Mouse (Mus musculus) brown adipose tissue, adult 24 weeks (tissue): ENCODE results near the gene Gm9936. TPM values are rescaled to one million over a fixed set of nuclear protein-coding genes. Genes with fewer than 3 reads are reported as not detected.
"Not testable (repeated sequence)": the region's sequence is repeated elsewhere in the genome, so short reads cannot be mapped to it uniquely, and the experiment has no call there.

ENCODE experiments used
- H3K27ac ChIP-seq: fragments of 200-500 bp; replicated peaks from 2 replicates; pipeline ENCODE4 v1.5.1; 2012; ENCODE audit warnings: low read depth, mild to moderate bottlenecking, low read length
- H3K4me1 ChIP-seq: fragments of 200-500 bp; 2 replicates; pipeline ENCODE4 v1.6.1; 2012; ENCODE audit warnings: low read length, mixed read lengths; ENCODE audit not compliant: control insufficient read depth, insufficient read depth, insufficient read length
- H3K4me3 ChIP-seq: fragments of 200-500 bp; 2 replicates; pipeline ENCODE4 v1.5.1; 2012; ENCODE audit warnings: low read depth, mild to moderate bottlenecking, low read length, moderate library complexity; ENCODE audit not compliant: insufficient read depth
- polyA plus RNA-seq: library from polyadenylated mRNA; stranded (reverse); fragments of >200 nt; gene quantifications from 2 replicates; pipeline ENCODE4 v1.2.4, GENCODE M21; 2012; ENCODE audit not compliant: missing spikeins, insufficient read depth, insufficient read length

Gene Gm9936
- not detected in 2 replicates for polyA plus RNA-seq

DNA sequence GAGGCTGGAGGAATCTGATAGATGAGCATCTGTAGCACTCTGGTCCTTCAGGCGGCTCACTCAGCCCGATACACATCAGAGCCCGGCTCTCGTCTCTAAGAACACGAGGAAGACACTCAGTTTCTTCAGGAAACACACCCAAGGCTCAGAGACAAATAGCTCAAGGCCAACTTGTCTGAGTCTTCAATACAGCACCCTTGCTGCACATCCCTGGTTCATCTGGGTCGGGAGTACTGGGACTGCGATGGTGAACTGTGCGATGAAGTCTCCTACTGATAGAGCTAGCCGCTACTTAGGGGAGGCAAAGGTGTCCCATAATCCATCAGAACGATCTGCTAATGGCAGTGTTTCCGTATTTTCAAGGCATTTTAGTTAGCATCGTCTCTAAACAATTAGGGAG, at the start of gene Gm9936:
Gene Gm9936, minus strand, starts transcription at position 101 of the 400 bp plus-strand sequence.
- no peak within 1 kb of the TSS for H3K4me3 ChIP-seq
- 0 out of 2 replicates have a peak, but pooled peaks cover 5% of the 10 kb centered on the region for H3K4me1 ChIP-seq
- no peak within 1 kb of the TSS for H3K27ac ChIP-seq

DNA sequence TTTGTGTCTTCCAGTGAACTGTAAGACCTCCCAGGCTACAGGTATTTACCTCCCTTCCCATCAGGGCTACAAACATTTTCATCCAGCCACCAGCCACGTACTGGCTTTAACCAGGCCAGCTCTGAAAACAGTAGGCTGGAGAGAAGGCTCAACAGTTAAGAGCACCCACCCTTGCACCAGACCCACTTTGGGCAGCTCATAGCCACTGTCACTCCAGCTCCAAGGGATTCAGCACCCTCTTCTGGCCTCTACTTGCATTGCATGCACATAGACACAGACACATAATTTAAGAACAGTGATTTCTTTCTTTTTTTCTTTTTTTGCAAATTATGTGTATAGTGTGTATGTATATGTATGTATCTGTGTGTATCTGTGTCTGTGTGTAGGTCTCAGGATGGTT, 43.9 kb upstream of the Gm9936 start:
- no peak overlapping the region for H3K4me3 ChIP-seq
- no peaks in the 10 kb centered on the region for H3K4me1 ChIP-seq
- H3K27ac ChIP-seq = no peak overlapping the region

DNA sequence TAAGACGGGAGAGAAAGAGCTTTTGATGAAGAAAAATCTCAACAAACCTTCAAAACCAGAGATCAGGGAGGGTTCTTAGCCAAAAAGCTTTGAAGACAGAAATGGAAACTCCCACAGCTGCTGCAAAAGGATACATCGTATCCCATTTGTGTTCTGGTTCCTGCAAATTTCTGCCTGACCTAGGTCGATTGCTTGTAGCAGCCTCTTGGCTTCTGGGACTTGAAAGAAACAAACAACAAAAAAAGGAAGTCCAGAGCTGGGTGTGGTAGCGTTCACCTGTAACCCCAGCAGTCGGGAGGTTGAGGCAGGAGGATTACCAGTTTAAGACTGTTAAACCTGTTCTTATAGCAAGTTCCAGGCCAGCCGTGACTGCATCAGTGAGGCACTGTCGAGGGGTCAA, 40.4 kb upstream of the Gm9936 start:
- Histone ChIP-seq H3K4me3 (peak overlapping the region; percentile 29), H3K4me1 (0 out of 2 replicates have a peak, but pooled peaks cover 2% of the 10 kb centered on the region), H3K27ac (no peak overlapping the region; the same call in 1 of the 2 replicates)

DNA sequence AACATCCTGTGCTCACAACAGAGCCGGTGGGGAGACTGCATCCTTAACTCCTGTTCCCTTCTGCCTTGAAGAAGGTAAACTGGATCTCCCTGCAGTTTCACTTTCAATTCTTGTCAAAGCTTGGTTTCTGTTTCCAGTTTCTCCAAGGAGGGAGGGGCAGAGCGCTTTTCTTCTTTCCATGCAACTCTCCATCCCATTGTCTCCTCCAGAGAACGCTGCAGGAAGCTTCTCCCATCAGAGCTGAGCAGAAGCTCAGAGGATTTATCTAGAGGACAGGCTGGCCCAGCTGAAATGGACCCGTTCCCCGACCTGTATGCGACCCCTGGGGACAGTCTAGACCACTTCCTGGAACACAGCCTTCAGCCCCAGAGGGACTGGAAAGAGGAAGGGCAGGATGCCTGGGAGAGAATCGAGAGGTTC, 38.9 kb upstream of the Gm9936 start:
- Histone ChIP-seq H3K27ac (peak overlapping the region; percentile 90), H3K4me1 (0 out of 2 replicates have a peak, but pooled peaks cover 2% of the 10 kb centered on the region), H3K4me3 (peak overlapping the region; percentile 70)

DNA sequence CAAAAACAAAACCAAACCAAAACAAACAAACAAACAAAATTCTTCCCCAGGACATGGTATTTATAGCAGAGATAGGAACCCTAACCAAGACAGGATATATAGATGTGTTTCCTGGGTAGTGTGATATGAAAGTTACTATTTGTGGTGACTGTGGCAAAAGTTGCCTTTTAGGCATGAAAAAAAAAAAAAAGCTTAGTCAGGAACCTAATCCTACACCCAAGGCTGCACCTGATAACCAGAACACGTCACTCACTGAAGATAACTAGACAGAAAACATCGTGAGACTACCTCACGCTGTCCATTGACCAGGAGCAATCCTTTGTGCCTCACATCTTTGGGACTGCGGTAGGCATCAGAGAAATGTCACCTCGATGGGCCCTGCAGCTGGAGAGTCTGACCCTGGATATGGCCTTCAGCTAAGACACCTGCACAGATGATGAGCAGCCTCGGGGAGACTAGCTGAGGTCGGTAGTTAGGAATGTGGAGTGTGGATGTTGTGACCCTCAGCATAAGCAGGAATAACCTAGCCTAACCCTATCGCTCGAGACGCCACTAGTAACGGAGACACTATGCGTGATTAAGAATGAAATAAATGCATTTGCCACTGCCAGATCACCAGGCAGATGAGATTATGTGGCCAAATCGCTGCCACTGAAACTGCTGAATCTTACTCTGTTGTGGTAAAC, 38.3 kb upstream of the Gm9936 start, which contains the start of gene Oasl2:
Gene Oasl2, plus strand, starts transcription at position 249 of the 686 bp plus-strand sequence.
- H3K4me3 ChIP-seq = peak within 1 kb of the TSS; percentile 70
- H3K27ac ChIP-seq = peak within 1 kb of the TSS; percentile 90

DNA sequence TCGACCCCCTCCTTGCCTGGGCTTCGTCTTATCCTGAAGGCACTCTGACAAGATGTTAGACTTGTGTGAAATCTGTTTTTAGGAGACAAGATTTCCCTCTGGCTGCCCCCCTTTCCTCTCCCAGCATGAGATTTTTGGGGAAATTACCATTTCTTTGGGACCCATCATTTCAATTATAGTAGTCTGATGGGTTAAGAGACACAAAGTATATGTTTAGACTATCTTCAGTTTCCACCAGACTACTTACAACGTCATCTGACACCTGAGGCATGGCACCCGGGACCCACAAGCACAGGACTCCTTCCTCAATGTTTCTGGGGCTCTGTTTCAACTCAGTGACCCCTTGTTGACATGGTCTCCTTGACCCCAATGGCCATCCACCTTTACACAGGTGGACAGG, 37.1 kb upstream of the Gm9936 start:
- H3K4me1 ChIP-seq = 0 out of 2 replicates have a peak, but pooled peaks cover 2% of the 10 kb centered on the region
- H3K27ac ChIP-seq = no peak overlapping the region
- H3K4me3 ChIP-seq = no peak overlapping the region

More for the DNA sequence above, 38.3 kb upstream of the Gm9936 start, which contains the start of gene Oasl2:
- H3K4me1 ChIP-seq = 0 out of 2 replicates have a peak, but pooled peaks cover 2% of the 10 kb centered on the region

DNA sequence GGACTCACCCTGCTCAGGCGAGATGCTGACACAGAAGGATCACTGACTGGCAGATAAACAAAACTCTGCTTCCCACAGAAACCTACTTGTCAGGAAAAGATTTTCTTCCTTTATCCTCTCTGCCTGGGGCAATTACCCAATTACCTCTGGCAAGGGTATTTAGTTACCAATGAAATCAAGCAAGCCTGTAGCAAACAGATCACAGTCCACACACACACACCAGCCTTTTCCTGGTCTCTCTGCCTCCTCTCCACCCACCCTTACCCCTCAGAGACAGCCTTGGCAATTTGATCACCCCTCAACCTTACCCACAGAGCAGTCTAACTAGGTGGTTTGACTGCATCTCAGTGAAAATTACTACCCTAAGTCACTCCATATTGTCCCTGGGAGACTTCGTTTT, 30.5 kb upstream of the Gm9936 start:
- no peak overlapping the region for H3K4me3 ChIP-seq
- H3K27ac ChIP-seq = no peak overlapping the region
- no peaks in the 10 kb centered on the region for H3K4me1 ChIP-seq

DNA sequence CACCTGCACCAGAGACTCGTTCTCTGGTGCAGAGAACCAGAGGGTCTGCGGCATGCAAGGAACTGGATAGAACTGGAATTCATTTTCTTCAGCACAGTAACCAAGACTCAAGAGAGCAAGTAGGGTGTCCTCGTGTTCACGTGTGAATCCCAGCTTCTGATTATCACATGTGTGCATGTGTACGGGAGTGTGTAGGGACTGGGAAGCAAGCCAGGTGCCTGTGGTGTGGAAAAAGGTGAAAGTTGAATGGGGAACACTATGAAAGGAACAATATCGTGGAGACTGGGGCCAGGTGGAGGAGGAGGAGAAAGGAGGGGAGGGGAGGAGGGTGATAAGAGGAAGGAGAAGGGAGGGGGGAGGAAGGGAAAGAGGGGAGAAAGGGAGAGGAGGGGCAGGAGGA, 28.3 kb upstream of the Gm9936 start:
- Histone ChIP-seq H3K4me1 (no peaks in the 10 kb centered on the region), H3K27ac (no peak overlapping the region)

DNA sequence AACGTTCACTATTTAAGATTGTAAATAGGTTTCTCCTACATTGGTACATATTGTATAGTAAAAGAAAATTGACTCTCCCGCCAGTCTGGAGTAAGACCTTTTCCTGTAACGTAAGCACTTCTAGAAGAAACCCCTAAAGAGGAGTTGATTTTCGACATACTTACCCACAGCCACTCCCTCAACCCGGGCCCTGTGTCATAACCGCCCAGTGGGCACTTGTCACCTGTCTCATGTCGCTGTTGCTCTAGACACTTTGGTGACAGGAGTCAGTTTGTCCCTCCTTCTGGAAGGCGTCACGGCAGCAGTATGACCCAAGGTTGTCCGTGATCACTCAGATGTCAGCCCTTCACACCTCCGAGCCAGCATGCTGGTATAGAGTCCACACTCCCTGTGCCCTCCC, 24.5 kb upstream of the Gm9936 start:
- no peak overlapping the region for H3K4me3 ChIP-seq
- no peaks in the 10 kb centered on the region for H3K4me1 ChIP-seq
- no peak overlapping the region for H3K27ac ChIP-seq

More for the DNA sequence above, 28.3 kb upstream of the Gm9936 start:
- H3K4me3 ChIP-seq = no peak overlapping the region

DNA sequence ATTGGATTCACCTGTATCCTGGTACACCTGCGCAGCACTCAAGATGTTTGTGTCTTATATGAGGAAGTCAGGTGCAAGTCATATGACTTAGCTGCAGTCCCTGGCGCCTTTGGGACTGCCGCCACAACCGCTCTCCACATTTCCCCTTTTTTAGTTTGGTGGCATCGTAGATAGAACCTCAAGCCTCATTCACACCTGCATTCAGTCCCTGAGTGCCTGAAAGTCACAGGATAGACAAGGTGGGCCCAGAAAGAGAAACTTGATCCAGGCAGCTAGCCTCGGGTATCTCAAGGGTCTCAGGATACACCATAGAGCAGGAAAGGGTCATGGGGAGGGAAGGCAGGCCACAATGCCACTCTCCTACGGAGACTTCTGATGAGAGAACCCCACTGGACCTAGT, 23.8 kb upstream of the Gm9936 start:
- H3K4me3 ChIP-seq, H3K27ac ChIP-seq, H3K4me1 ChIP-seq: not testable (repeated sequence)

DNA sequence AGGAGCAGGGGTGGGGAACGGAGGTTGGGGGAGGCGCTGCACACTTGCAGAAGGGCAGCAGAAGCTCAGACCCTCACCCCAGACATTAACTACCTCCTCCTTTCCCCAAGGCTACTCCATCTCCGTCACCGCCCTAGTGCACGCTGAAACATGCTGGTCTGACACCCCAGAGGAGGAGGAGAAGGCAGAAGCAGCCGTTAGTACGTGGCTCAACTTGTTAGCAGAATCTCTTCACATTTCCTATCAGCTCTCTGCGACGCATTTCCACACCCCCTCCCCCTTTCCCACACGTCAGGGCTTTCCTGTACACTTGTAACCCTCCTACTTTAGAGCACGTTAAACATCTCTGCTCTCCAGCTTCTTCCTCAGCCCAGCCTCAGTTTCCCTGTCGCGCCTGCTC, 20.9 kb upstream of the Gm9936 start:
- Histone ChIP-seq H3K4me3 (no peak overlapping the region), H3K27ac (no peak overlapping the region), H3K4me1 (no peaks in the 10 kb centered on the region)

DNA sequence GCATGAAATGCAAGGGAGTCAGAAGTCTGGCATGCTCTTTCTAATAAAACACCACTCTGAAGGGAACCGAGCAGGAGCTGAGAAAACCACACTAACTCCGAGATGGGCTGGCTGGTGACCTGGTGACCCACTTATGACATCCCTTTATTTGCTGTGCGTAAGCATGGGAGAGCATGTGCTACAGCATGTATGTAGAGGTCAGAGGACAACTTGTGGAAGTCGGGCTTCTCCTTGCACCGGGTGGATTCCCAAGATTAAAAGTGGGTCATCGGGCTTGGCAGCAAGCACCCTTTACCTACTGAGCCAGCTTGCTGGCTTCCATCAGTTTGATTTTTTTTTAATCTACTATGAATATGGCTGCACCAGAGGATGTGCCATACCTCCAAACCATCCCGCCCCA, 19.0 kb upstream of the Gm9936 start:
- Histone ChIP-seq H3K4me3 (no peak overlapping the region), H3K27ac (no peak overlapping the region), H3K4me1 (no peaks in the 10 kb centered on the region)

DNA sequence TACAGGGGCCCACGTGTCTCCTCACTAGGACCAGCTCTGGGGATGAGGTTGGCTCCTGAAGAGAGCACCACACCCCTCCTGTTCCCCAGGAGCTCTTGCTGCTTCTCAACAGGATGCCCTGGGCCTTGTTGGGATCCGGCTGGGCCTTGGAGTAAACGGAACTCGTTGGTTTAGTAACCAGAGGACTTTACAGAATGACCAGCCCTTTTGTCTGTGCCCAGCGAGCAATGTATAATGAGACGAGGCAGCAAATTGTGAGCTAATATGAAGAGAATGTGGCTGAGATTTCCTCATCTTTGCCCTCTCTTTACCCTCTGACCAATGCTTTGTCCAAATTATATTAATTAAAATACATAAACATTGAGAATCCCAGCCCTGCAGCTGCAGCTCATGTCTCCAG, 17.8 kb upstream of the Gm9936 start:
- H3K4me3 ChIP-seq = no peak overlapping the region
- no peaks in the 10 kb centered on the region for H3K4me1 ChIP-seq
- H3K27ac ChIP-seq = no peak overlapping the region

DNA sequence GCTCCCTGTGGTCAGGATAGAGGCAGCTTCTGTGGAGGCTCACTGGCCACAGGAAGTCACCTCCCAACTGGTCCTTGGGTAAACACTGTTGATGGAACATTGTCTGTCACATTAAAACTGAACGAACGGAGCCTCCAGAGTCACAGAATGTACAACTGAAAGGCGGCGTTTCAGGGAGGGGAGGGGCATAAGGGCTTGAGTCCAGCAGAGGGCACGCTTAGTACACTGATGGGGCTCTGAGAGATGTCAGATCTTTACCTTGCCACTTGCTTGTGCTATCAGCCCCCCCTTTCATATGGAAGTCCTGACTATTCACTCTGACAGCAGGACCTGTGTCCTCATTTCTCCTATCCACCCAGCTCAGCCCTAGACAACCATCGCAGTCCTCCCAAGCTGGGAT, 17.4 kb upstream of the Gm9936 start:
- Histone ChIP-seq H3K4me1 (no peaks in the 10 kb centered on the region), H3K27ac (no peak overlapping the region), H3K4me3 (no peak overlapping the region)

DNA sequence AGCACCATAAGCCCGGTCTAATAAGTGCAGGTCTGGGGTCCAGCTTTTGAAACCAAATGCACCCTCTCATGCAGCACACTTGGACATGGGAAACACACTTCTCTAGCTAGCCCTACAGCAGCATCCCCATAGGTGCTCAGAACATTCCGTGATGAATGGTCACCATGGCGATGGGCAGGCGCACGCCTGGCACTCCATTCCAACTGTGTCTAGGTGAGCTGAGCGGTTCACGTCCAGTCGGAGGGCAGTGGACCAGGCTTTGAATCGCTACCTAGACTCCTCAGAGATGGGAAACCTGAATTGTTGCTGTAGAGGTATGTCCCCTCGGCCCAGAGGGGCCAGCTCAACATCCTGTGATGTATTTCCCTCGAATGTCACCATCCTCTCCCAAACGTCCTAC, 6.8 kb upstream of the Gm9936 start:
- Histone ChIP-seq H3K27ac (no peak overlapping the region), H3K4me1 (0 out of 2 replicates have a peak, but pooled peaks cover 5% of the 10 kb centered on the region), H3K4me3 (no peak overlapping the region)

DNA sequence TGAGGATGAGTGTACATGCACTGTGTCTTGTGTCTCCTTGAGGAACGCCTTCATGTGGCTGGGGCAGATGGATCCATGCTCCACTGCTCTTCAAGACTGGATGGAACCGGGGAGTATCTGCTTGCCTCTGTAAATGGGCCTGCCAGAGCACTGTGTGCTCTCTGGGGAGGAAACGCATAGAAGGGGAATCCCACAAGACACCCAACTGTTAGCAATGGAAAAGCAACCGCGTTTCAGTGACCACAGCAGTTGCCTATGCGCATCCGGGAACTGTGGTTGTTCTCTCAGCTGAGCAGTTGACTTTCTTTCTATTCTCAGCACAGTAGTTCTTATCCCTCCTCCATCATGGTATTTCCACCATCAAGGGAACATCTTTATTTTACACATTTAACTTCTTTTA, 6.3 kb upstream of the Gm9936 start:
- H3K4me1 ChIP-seq = 0 out of 2 replicates have a peak, but pooled peaks cover 5% of the 10 kb centered on the region
- H3K4me3 ChIP-seq = no peak overlapping the region
- H3K27ac ChIP-seq = no peak overlapping the region
